Mouse (Mus musculus) E14TG2a.4 (cell line): ENCODE results near the gene Ddah2.

ENCODE experiments used
- H3K27me3 ChIP-seq: 2 replicates; pipeline ENCODE4 v1.6.1; 2014; ENCODE audit warnings: low read length, control low read depth; ENCODE audit not compliant: insufficient read depth
- H3K36me3 ChIP-seq: 2 replicates; pipeline ENCODE4 v1.6.1; 2014; ENCODE audit warnings: low read length, control low read depth; ENCODE audit not compliant: insufficient read depth
- H3K4me1 ChIP-seq: replicated peaks from 2 replicates; pipeline ENCODE4 v1.6.1; 2014; ENCODE audit warnings: low read depth, low read length, control low read depth
- H3K4me3 ChIP-seq: replicated peaks from 2 replicates; pipeline ENCODE4 v1.5.1; 2014; ENCODE audit warnings: mild to moderate bottlenecking, low read length
- H3K9me3 ChIP-seq: 2 replicates; pipeline ENCODE4 v1.6.1; 2014; ENCODE audit warnings: low read length, control low read depth
- CTCF ChIP-seq: conservative IDR thresholded peaks from 2 replicates; pipeline ENCODE4 v1.5.1; 2014; ENCODE audit warnings: low read length
- NANOG ChIP-seq: IDR thresholded peaks from 2 replicates; pipeline ENCODE4 v1.6.1; 2014; ENCODE audit warnings: borderline replicate concordance, low read length, mixed read lengths
- POU5F1 ChIP-seq: IDR thresholded peaks from 2 replicates; pipeline ENCODE4 v1.6.1; 2014; ENCODE audit warnings: low read length, borderline replicate concordance

The Ddah2 gene

GRCm38 (mm10) chr17:35016791-35017705, 41.8 kb upstream of the Ddah2 start:
- 0 out of 2 replicates have a peak, but pooled peaks cover 5% of the 10 kb centered on the region for H3K27me3 ChIP-seq
- H3K36me3 ChIP-seq = peaks cover 59% of the 10 kb centered on the region
- TF ChIP-seq POU5F1 (no peak), NANOG (no peak), CTCF (no peak)
- H3K4me3 ChIP-seq = peak overlapping the region; percentile 23; the same call in 1 of the 2 replicates
- H3K4me1 ChIP-seq = peaks cover 94% of the 10 kb centered on the region
- no peaks in the 10 kb centered on the region for H3K9me3 ChIP-seq

GRCm38 (mm10) chr17:35017706-35018030, 41.2 kb upstream of the Ddah2 start:
- TF ChIP-seq POU5F1 (no peak), CTCF (no peak), NANOG (no peak)
- H3K4me1 ChIP-seq = peaks cover 94% of the 10 kb centered on the region
- no peak overlapping the region for H3K4me3 ChIP-seq
- H3K27me3 ChIP-seq = 0 out of 2 replicates have a peak, but pooled peaks cover 5% of the 10 kb centered on the region
- H3K36me3 ChIP-seq = peaks cover 52% of the 10 kb centered on the region
- H3K9me3 ChIP-seq = no peaks in the 10 kb centered on the region

GRCm38 (mm10) chr17:35018171-35018570, 40.7 kb upstream of the Ddah2 start:
- TF ChIP-seq CTCF (no peak), NANOG (no peak), POU5F1 (no peak)

GRCm38 (mm10) chr17:35019894-35020293, 38.9 kb upstream of the Ddah2 start:
- H3K4me1 ChIP-seq = peaks cover 80% of the 10 kb centered on the region
- H3K36me3 ChIP-seq = peaks cover 30% of the 10 kb centered on the region
- peak overlapping the region; percentile 13; the same call in 1 of the 2 replicates for H3K4me3 ChIP-seq
- H3K27me3 ChIP-seq = peaks cover 19% of the 10 kb centered on the region
- no peak for TF ChIP-seq POU5F1
- no peak for TF ChIP-seq CTCF
- TF ChIP-seq NANOG = no peak
- H3K9me3 ChIP-seq = no peaks in the 10 kb centered on the region

More at GRCm38 (mm10) chr17:35018171-35018570, 40.7 kb upstream of the Ddah2 start:
- H3K9me3 ChIP-seq = no peaks in the 10 kb centered on the region
- 0 out of 2 replicates have a peak, but pooled peaks cover 6% of the 10 kb centered on the region for H3K27me3 ChIP-seq
- peaks cover 91% of the 10 kb centered on the region for H3K4me1 ChIP-seq
- no peak overlapping the region for H3K4me3 ChIP-seq
- peaks cover 47% of the 10 kb centered on the region for H3K36me3 ChIP-seq

- H3K4me3 ChIP-seq = no peak overlapping the region
These were observed 38.3 kb upstream of the Ddah2 start for GRCm38 (mm10) chr17:35020551-35020950.

GRCm38 (mm10) chr17:35021163-35021808, 37.5 kb upstream of the Ddah2 start:
- peak overlapping the region; percentile 26; the same call in 1 of the 2 replicates for H3K4me3 ChIP-seq
- H3K36me3 ChIP-seq = peaks cover 16% of the 10 kb centered on the region
- TF ChIP-seq POU5F1 (no peak), CTCF (peak; percentile 93)
- peaks cover 22% of the 10 kb centered on the region for H3K27me3 ChIP-seq
- peaks cover 77% of the 10 kb centered on the region for H3K4me1 ChIP-seq
- H3K9me3 ChIP-seq = no peaks in the 10 kb centered on the region

More at GRCm38 (mm10) chr17:35020551-35020950, 38.3 kb upstream of the Ddah2 start:
- Histone ChIP-seq H3K9me3 (no peaks in the 10 kb centered on the region), H3K36me3 (peaks cover 24% of the 10 kb centered on the region), H3K27me3 (peaks cover 19% of the 10 kb centered on the region), H3K4me1 (peaks cover 77% of the 10 kb centered on the region)
- TF ChIP-seq CTCF (no peak), NANOG (no peak), POU5F1 (no peak)

GRCm38 (mm10) chr17:35021842-35022477, 36.9 kb upstream of the Ddah2 start:
- Histone ChIP-seq H3K4me3 (peak overlapping the region; percentile 26; the same call in 1 of the 2 replicates), H3K4me1 (peaks cover 75% of the 10 kb centered on the region), H3K36me3 (peaks cover 9% of the 10 kb centered on the region), H3K9me3 (no peaks in the 10 kb centered on the region), H3K27me3 (peaks cover 22% of the 10 kb centered on the region)
- TF ChIP-seq CTCF (no peak), NANOG (no peak), POU5F1 (no peak)

GRCm38 (mm10) chr17:35022541-35023060, 36.2 kb upstream of the Ddah2 start:
- H3K9me3 ChIP-seq = no peaks in the 10 kb centered on the region
- peaks cover 3% of the 10 kb centered on the region; the same call in 1 of the 2 replicates for H3K36me3 ChIP-seq
- H3K27me3 ChIP-seq = peaks cover 22% of the 10 kb centered on the region
- no peak overlapping the region for H3K4me3 ChIP-seq
- no peak for TF ChIP-seq POU5F1
- no peak for TF ChIP-seq CTCF
- no peak for TF ChIP-seq NANOG
- peaks cover 75% of the 10 kb centered on the region for H3K4me1 ChIP-seq
